8 mouse cellular contexts compared by ENCODE assay signal in genomic region chr8:105638510-105638909, GRCm38 (mm10). TPM values are rescaled to one million over a fixed set of nuclear protein-coding genes. Genes with fewer than 3 reads are reported as not detected.
DNase-seq lines count a peak whose midpoint lies in the region; ATAC-seq lines count a peak whose summit lies in the region.
"Had no signal": no experiment of that assay in that cellular context is flagged by ENCODE, and none has a peak within 500 bp of the region (broad histone marks: within the 10 kb centered on the region; RNA-seq: fewer than 3 reads in every experiment).

No protein-coding gene starts in this region.

- no peak for ATAC-seq in lung, embryonic 15.5 days (ENCODE audit: borderline replicate concordance, extremely low read depth, low FRiP score, low TSS enrichment)
- ATAC-seq in limb, embryonic 13.5 days (ENCODE audit: low FRiP score, low read depth): no peak

- peak overlapping the region; percentile 64 for H3K4me3 ChIP-seq in lung, embryonic 15.5 days
- H3K4me3 ChIP-seq in forebrain, embryonic 10.5 days: peak overlapping the region; percentile 94
- H3K4me3 ChIP-seq in limb, embryonic 13.5 days: peak overlapping the region; percentile 89

- peak overlapping the region; percentile 72 for H3K4me2 ChIP-seq in lung, embryonic 15.5 days
- H3K4me2 ChIP-seq in limb, embryonic 13.5 days (replicated peaks): peak overlapping the region; percentile 86

- H3K36me3 ChIP-seq in lung, embryonic 15.5 days: peaks cover 2% of the 10 kb centered on the region
- H3K36me3 ChIP-seq in forebrain, embryonic 10.5 days (replicated peaks): peaks cover 26% of the 10 kb centered on the region
- peaks cover 2% of the 10 kb centered on the region for H3K36me3 ChIP-seq in limb, embryonic 13.5 days

- H3K27ac ChIP-seq in lung, embryonic 15.5 days: peak overlapping the region; percentile 63; the same call in 1 of the 2 replicates
- peak overlapping the region; percentile 100; the same call in 1 of the 2 replicates for H3K27ac ChIP-seq in forebrain, embryonic 10.5 days
- peak overlapping the region; percentile 52; the same call in 1 of the 2 replicates for H3K27ac ChIP-seq in limb, embryonic 13.5 days

- H3K9ac ChIP-seq in lung, embryonic 15.5 days: no peak overlapping the region; the same call in 1 of the 2 replicates
- H3K9ac ChIP-seq in limb, embryonic 13.5 days: peak overlapping the region; percentile 99

- H3K9me3 ChIP-seq in lung, embryonic 15.5 days: no peaks in the 10 kb centered on the region
- H3K9me3 ChIP-seq in forebrain, embryonic 10.5 days: no peaks in the 10 kb centered on the region
- no peaks in the 10 kb centered on the region for H3K9me3 ChIP-seq in limb, embryonic 13.5 days

- DNase-seq in lung, postnatal 25 days (ENCODE audit: low spot score): no peak
- no peak for DNase-seq in forebrain, embryonic 10.5 days (ENCODE audit: extremely low spot score, low spot score)
- peak; percentile 55 for DNase-seq in thymus, postnatal 0 days (ENCODE audit: low spot score)
- no peak for DNase-seq in urinary bladder, postnatal 25 days (ENCODE audit: low spot score)
- no peak for DNase-seq in kidney, postnatal 14 days
- DNase-seq: adrenal gland, postnatal 36 days had no signal

- 78% methylated on average over 4 of the region's 4 CpGs for WGBS in lung, embryonic 15.5 days
- WGBS in forebrain, embryonic 10.5 days: 97% methylated on average over 4 of the region's 4 CpGs
- 86% methylated on average over 4 of the region's 4 CpGs for WGBS in limb, embryonic 13.5 days

- peaks cover 32% of the 10 kb centered on the region for H3K4me1 ChIP-seq in lung, embryonic 15.5 days
- H3K4me1 ChIP-seq in forebrain, embryonic 10.5 days: peaks cover 32% of the 10 kb centered on the region
- peaks cover 28% of the 10 kb centered on the region for H3K4me1 ChIP-seq in limb, embryonic 13.5 days

- no peaks in the 10 kb centered on the region for H3K27me3 ChIP-seq in lung, embryonic 15.5 days
- no peaks in the 10 kb centered on the region for H3K27me3 ChIP-seq in forebrain, embryonic 10.5 days (ENCODE audit: poor library complexity, severe bottlenecking)
- H3K27me3 ChIP-seq in limb, embryonic 13.5 days: no peaks in the 10 kb centered on the region

RNA-seq across cellular contexts. Expression of gene Agrp, which starts 1.3 kb away (rescaled TPM):
- polyA plus RNA-seq in lung, embryonic 15.5 days (2015; fragmentation: Nextera tagmentation; extraction: Ambion mirVana): 0.69 and 0.79 TPM in 2 replicates
- 0.38 and 0.84 TPM in 2 replicates for polyA plus RNA-seq in forebrain, embryonic 10.5 days (2016; fragmentation: Nextera tagmentation; extraction: Ambion mirVana)
- 1.9 and 2.0 TPM in 2 replicates for polyA plus RNA-seq in limb, embryonic 13.5 days (2015; fragmentation: Nextera tagmentation; extraction: Ambion mirVana)
- 1.2 TPM in 2 replicates for polyA plus RNA-seq in thymus, postnatal 0 days (2015; fragmentation: Nextera tagmentation; extraction: Ambion mirVana)

RNA-seq across cellular contexts. Expression of gene Ctcf, which starts 2.1 kb away (rescaled TPM):
- polyA plus RNA-seq in lung, embryonic 15.5 days (2015; fragmentation: Nextera tagmentation; extraction: Ambion mirVana): 131 and 140 TPM in 2 replicates
- polyA plus RNA-seq in forebrain, embryonic 10.5 days (2016; fragmentation: Nextera tagmentation; extraction: Ambion mirVana): 146 and 150 TPM in 2 replicates
- polyA plus RNA-seq in limb, embryonic 13.5 days (2015; fragmentation: Nextera tagmentation; extraction: Ambion mirVana): 140 and 142 TPM in 2 replicates
- polyA plus RNA-seq in thymus, postnatal 0 days (2015; fragmentation: Nextera tagmentation; extraction: Ambion mirVana): 213 and 255 TPM in 2 replicates

RNA-seq across cellular contexts. Expression of gene Ripor1, which starts 33.5 kb away (rescaled TPM):
- polyA plus RNA-seq in lung, embryonic 15.5 days (2015; fragmentation: Nextera tagmentation; extraction: Ambion mirVana): 30.6 and 34.1 TPM in 2 replicates
- 13.9 and 14.4 TPM in 2 replicates for polyA plus RNA-seq in forebrain, embryonic 10.5 days (2016; fragmentation: Nextera tagmentation; extraction: Ambion mirVana)
- polyA plus RNA-seq in limb, embryonic 13.5 days (2015; fragmentation: Nextera tagmentation; extraction: Ambion mirVana): 20.1 and 20.2 TPM in 2 replicates
- polyA plus RNA-seq in thymus, postnatal 0 days (2015; fragmentation: Nextera tagmentation; extraction: Ambion mirVana): 28.5 and 30.8 TPM in 2 replicates

RNA-seq across cellular contexts. Expression of gene Carmil2, which starts 47.6 kb away (rescaled TPM):
- polyA plus RNA-seq in lung, embryonic 15.5 days (2015; fragmentation: Nextera tagmentation; extraction: Ambion mirVana): 0.77 and 1.4 TPM in 2 replicates
- polyA plus RNA-seq in forebrain, embryonic 10.5 days (2016; fragmentation: Nextera tagmentation; extraction: Ambion mirVana): 0.71 and 1.1 TPM in 2 replicates
- 0.55 and 0.77 TPM in 2 replicates for polyA plus RNA-seq in limb, embryonic 13.5 days (2015; fragmentation: Nextera tagmentation; extraction: Ambion mirVana)
- 53.7 and 63.6 TPM in 2 replicates for polyA plus RNA-seq in thymus, postnatal 0 days (2015; fragmentation: Nextera tagmentation; extraction: Ambion mirVana)
